Mouse (Mus musculus) layer of hippocampus, postnatal 36 days (tissue): ENCODE results near the gene Itprip. TPM values are rescaled to one million over a fixed set of nuclear protein-coding genes. Genes with fewer than 3 reads are reported as not detected.

Experiments
- DNase-seq, 2 experiments: peaks; one replicate each; pipeline ENCODE4 v3.0.0; 2022
- total RNA-seq, 2 experiments: library from RNA; stranded (reverse); gene quantifications; 2 replicates each; pipeline ENCODE4 v1.2.3; 2021

Itprip gene
- 1 to 10 TPM; 1.0 to 1.9 TPM for total RNA-seq

GRCm38 (mm10) chr19:47919126-47919965 is at the start of gene Itprip, which contains the start of gene Cfap43:
Gene Itprip, minus strand, starts transcription at chr19:47919299.
Gene Cfap43, minus strand, starts transcription at chr19:47919287.
- peak; percentile 60 to 63 for DNase-seq

GRCm38 (mm10) chr19:47958181-47958580 is 39.1 kb upstream of the Itprip start:
- DNase-seq, result no peak

- no peak for DNase-seq
Measured at GRCm38 (mm10) chr19:47953169-47953568, 34.1 kb upstream of the Itprip start.

- no peak for DNase-seq
Measured at GRCm38 (mm10) chr19:47950946-47951345, 31.8 kb upstream of the Itprip start.

- no peak for DNase-seq
Measured at GRCm38 (mm10) chr19:47946821-47947465, 27.8 kb upstream of the Itprip start.

- DNase-seq, result no peak
Measured at GRCm38 (mm10) chr19:47939361-47939760, 20.3 kb upstream of the Itprip start.

GRCm38 (mm10) chr19:47937443-47938406 is 18.6 kb upstream of the Itprip start, which contains the start of gene Cfap58:
Gene Cfap58, plus strand, starts transcription at chr19:47937675.
- DNase-seq, result peak in 1 of 2 experiments; percentile 38

GRCm38 (mm10) chr19:47936938-47937337 is 17.8 kb upstream of the Itprip start:
- no peak for DNase-seq

- DNase-seq, result no peak
Measured at GRCm38 (mm10) chr19:47936490-47936889, 17.4 kb upstream of the Itprip start.

GRCm38 (mm10) chr19:47935530-47935929 is 16.4 kb upstream of the Itprip start:
- DNase-seq, result no peak

- no peak for DNase-seq
Measured at GRCm38 (mm10) chr19:47934636-47935238, 15.6 kb upstream of the Itprip start.

GRCm38 (mm10) chr19:47934146-47934545 is 15.0 kb upstream of the Itprip start:
- no peak for DNase-seq

GRCm38 (mm10) chr19:47931982-47932638 is 13.0 kb upstream of the Itprip start:
- no peak for DNase-seq

GRCm38 (mm10) chr19:47929043-47929442 is 9.9 kb upstream of the Itprip start:
- DNase-seq, result no peak

- DNase-seq, result no peak
Measured at GRCm38 (mm10) chr19:47927032-47927431, 7.9 kb upstream of the Itprip start.

- no peak for DNase-seq
Measured at GRCm38 (mm10) chr19:47925819-47926218, 6.7 kb upstream of the Itprip start.

GRCm38 (mm10) chr19:47919966-47920375 is 872 bp upstream of the Itprip start:
- no peak for DNase-seq

GRCm38 (mm10) chr19:47918455-47919101 is 521 bp downstream of the Itprip start:
- no peak for DNase-seq

GRCm38 (mm10) chr19:47918016-47918415 is 1.1 kb downstream of the Itprip start:
- DNase-seq, result no peak

- DNase-seq, result no peak
Measured at GRCm38 (mm10) chr19:47917396-47917795, 1.7 kb downstream of the Itprip start.

- no peak for DNase-seq
Measured at GRCm38 (mm10) chr19:47915251-47915650, 3.8 kb downstream of the Itprip start.
